Mouse (Mus musculus): ENCODE results near the gene Lrrc1. TPM values are rescaled to one million over a fixed set of nuclear protein-coding genes. Genes with fewer than 3 reads are reported as not detected.

Lrrc1 gene
- polyA plus RNA-seq, 1 experiment from 2014 or later = 11.7 TPM

DNA sequence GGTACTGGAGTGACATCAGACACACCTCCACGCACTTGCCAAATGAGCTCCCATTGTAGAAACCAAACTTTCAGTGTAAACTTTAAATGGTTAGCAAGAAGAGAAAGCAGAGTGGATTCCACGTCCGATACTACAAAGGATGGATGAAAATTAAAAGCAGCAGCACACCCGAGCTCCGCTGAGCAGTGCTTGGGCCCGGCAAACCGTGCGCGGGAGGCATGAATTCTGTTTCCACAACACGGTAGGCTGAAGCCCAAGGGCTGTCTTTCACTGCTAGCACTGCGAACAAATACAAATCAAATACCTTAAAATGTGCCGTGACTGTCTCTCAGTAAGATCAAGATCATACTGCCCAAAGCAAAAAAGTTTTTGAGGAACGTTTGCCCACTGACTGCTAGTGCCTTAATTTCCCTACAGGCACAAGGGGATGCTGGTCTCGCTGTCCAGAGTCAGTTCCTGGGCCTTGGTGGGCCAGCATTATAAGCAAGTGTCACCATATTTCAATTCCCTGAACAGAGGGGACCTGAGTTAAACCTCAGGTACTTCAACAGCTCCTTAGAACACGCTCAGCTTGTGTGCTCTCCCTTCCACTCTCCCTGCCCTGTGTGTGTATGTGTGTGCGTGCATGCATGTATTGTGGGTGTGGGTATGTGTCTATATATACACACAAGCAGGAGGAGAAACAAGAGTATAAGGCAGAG is 18.9 kb downstream of the Lrrc1 start:
- Histone ChIP-seq H3K4me3 (ENCODE audit: low read depth, low read length) (no peak overlapping the region), H3K36me3 (replicated peaks; ENCODE audit: control insufficient read depth, insufficient read depth, low read depth, low read length) (no peaks in the 10 kb centered on the region), H3K4me2 (ENCODE audit: low read depth, low read length) (no peak overlapping the region), H3K9me3 (replicated peaks; ENCODE audit: control insufficient read depth, low read length) (no peaks in the 10 kb centered on the region), H3K9ac (replicated peaks; ENCODE audit: low read length) (no peak overlapping the region), H3K4me1 (ENCODE audit: control insufficient read depth, insufficient read depth, low read length) (no peaks in the 10 kb centered on the region), H3K27ac (replicated peaks; ENCODE audit: low read depth, low read length) (no peak overlapping the region), H3K27me3 (ENCODE audit: control insufficient read depth, insufficient read depth, low read length) (no peaks in the 10 kb centered on the region)
- 76% methylated on average over 16 of the region's 16 CpGs for WGBS
- DNase-seq (ENCODE audit: low spot score) (no peak), ATAC-seq (replicated peaks; ENCODE audit: insufficient number of reproducible peaks, low FRiP score, low TSS enrichment, low read depth) (no peak)

- no peak overlapping the region for H3K9ac ChIP-seq (replicated peaks; ENCODE audit: low read length)
- H3K9me3 ChIP-seq (replicated peaks; ENCODE audit: control insufficient read depth, low read length) = no peaks in the 10 kb centered on the region
- DNase-seq (ENCODE audit: low spot score) (no peak), ATAC-seq (replicated peaks; ENCODE audit: insufficient number of reproducible peaks, low FRiP score, low TSS enrichment, low read depth) (no peak)
- H3K36me3 ChIP-seq (replicated peaks; ENCODE audit: control insufficient read depth, insufficient read depth, low read depth, low read length) = no peaks in the 10 kb centered on the region
- no peak overlapping the region for H3K4me3 ChIP-seq (ENCODE audit: low read depth, low read length)
- no peak overlapping the region for H3K27ac ChIP-seq (replicated peaks; ENCODE audit: low read depth, low read length)
- 93% methylated on average over 4 of the region's 4 CpGs for WGBS
- H3K27me3 ChIP-seq (ENCODE audit: control insufficient read depth, insufficient read depth, low read length) = no peaks in the 10 kb centered on the region
- H3K4me1 ChIP-seq (ENCODE audit: control insufficient read depth, insufficient read depth, low read length) = no peaks in the 10 kb centered on the region; the same call in 1 of the 2 replicates
- no peak overlapping the region for H3K4me2 ChIP-seq (ENCODE audit: low read depth, low read length)
Observed at GRCm38 (mm10) chr9:77523793-77524192, 20.9 kb downstream of the Lrrc1 start.

- H3K4me2 ChIP-seq (ENCODE audit: low read depth, low read length) = no peak overlapping the region
- WGBS = 85% methylated on average over 3 of the region's 3 CpGs
- H3K36me3 ChIP-seq (replicated peaks; ENCODE audit: control insufficient read depth, insufficient read depth, low read depth, low read length) = no peaks in the 10 kb centered on the region
- no peak overlapping the region for H3K27ac ChIP-seq (replicated peaks; ENCODE audit: low read depth, low read length)
- H3K4me3 ChIP-seq (ENCODE audit: low read depth, low read length) = no peak overlapping the region
- no peaks in the 10 kb centered on the region; the same call in 1 of the 2 replicates for H3K4me1 ChIP-seq (ENCODE audit: control insufficient read depth, insufficient read depth, low read length)
- no peaks in the 10 kb centered on the region for H3K9me3 ChIP-seq (replicated peaks; ENCODE audit: control insufficient read depth, low read length)
- no peak overlapping the region for H3K9ac ChIP-seq (replicated peaks; ENCODE audit: low read length)
- ATAC-seq (replicated peaks; ENCODE audit: insufficient number of reproducible peaks, low FRiP score, low TSS enrichment, low read depth) (no peak), DNase-seq (ENCODE audit: low spot score) (no peak)
- H3K27me3 ChIP-seq (ENCODE audit: control insufficient read depth, insufficient read depth, low read length) = no peaks in the 10 kb centered on the region
Observed at GRCm38 (mm10) chr9:77522476-77522875, 22.2 kb downstream of the Lrrc1 start.

DNA sequence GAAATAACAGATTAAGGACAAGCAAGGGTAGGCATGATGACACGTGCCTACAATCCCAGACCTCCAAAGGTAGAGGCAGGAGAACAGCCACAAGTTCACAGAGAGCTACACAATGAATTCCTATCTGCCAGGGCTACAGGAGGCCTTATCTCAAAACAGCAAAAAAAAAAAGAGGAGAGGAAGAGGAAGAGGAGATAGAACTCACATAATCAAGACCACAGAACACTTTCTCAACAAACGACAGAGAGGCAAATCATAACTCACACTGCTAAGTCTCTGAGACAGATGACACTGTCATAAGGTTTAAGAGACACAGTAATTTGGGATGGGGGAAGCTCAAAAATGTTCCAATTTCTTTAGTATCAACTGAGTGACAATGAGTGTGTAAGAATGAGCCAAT is 25.5 kb downstream of the Lrrc1 start:
- DNase-seq (ENCODE audit: low spot score) (no peak), ATAC-seq (replicated peaks; ENCODE audit: insufficient number of reproducible peaks, low FRiP score, low TSS enrichment, low read depth) (no peak)
- Histone ChIP-seq H3K9me3 (replicated peaks; ENCODE audit: control insufficient read depth, low read length) (no peaks in the 10 kb centered on the region), H3K27ac (replicated peaks; ENCODE audit: low read depth, low read length) (no peak overlapping the region), H3K4me3 (ENCODE audit: low read depth, low read length) (no peak overlapping the region), H3K4me2 (ENCODE audit: low read depth, low read length) (no peak overlapping the region), H3K27me3 (ENCODE audit: control insufficient read depth, insufficient read depth, low read length) (no peaks in the 10 kb centered on the region), H3K4me1 (ENCODE audit: control insufficient read depth, insufficient read depth, low read length) (no peaks in the 10 kb centered on the region; the same call in 1 of the 2 replicates), H3K36me3 (replicated peaks; ENCODE audit: control insufficient read depth, insufficient read depth, low read depth, low read length) (no peaks in the 10 kb centered on the region), H3K9ac (replicated peaks; ENCODE audit: low read length) (no peak overlapping the region)
- WGBS = 85% methylated on average over 2 of the region's 2 CpGs

DNA sequence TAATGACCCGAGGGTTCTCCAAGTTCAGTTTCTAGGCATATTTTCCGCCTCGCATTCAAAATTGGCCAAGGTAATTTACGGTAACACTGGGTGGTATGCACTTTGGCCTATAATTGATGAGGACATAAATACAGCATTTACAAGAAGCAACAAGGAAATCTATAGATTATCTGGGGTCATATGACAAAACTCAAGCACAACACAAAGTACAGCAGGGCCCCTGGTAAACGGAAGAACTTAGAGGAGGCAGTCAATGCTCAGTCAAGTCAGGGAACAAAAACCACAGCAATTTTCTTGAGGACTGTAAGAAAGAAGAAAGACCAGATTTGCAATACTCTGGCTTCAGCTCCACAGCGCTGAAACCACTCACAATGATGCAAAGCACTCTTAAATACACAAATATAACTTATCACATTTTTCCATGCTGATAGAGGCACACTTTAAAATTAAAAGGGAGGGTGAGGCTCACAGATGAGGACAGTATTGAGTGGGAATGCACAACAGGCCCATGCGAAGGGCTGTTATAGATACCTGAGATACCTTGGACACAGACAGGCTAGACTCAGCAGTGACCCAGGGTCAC is 27.8 kb downstream of the Lrrc1 start:
- no peak overlapping the region for H3K4me2 ChIP-seq (ENCODE audit: low read depth, low read length)
- ATAC-seq (replicated peaks; ENCODE audit: insufficient number of reproducible peaks, low FRiP score, low TSS enrichment, low read depth) (no peak), DNase-seq (ENCODE audit: low spot score) (no peak)
- no peak overlapping the region for H3K4me3 ChIP-seq (ENCODE audit: low read depth, low read length)
- H3K9ac ChIP-seq (replicated peaks; ENCODE audit: low read length) = no peak overlapping the region
- 78% methylated on average over 7 of the region's 7 CpGs for WGBS
- no peak overlapping the region for H3K27ac ChIP-seq (replicated peaks; ENCODE audit: low read depth, low read length)
- H3K27me3 ChIP-seq (ENCODE audit: control insufficient read depth, insufficient read depth, low read length) = no peaks in the 10 kb centered on the region
- no peaks in the 10 kb centered on the region for H3K9me3 ChIP-seq (replicated peaks; ENCODE audit: control insufficient read depth, low read length)
- no peaks in the 10 kb centered on the region; the same call in 1 of the 2 replicates for H3K4me1 ChIP-seq (ENCODE audit: control insufficient read depth, insufficient read depth, low read length)
- no peaks in the 10 kb centered on the region for H3K36me3 ChIP-seq (replicated peaks; ENCODE audit: control insufficient read depth, insufficient read depth, low read depth, low read length)

GRCm38 (mm10) chr9:77513892-77514291 is 30.8 kb downstream of the Lrrc1 start:
- Histone ChIP-seq H3K4me3 (ENCODE audit: low read depth, low read length) (no peak overlapping the region), H3K9me3 (replicated peaks; ENCODE audit: control insufficient read depth, low read length) (no peaks in the 10 kb centered on the region), H3K27ac (replicated peaks; ENCODE audit: low read depth, low read length) (no peak overlapping the region), H3K4me1 (ENCODE audit: control insufficient read depth, insufficient read depth, low read length) (no peaks in the 10 kb centered on the region; the same call in 1 of the 2 replicates), H3K36me3 (replicated peaks; ENCODE audit: control insufficient read depth, insufficient read depth, low read depth, low read length) (no peaks in the 10 kb centered on the region), H3K4me2 (ENCODE audit: low read depth, low read length) (no peak overlapping the region), H3K9ac (replicated peaks; ENCODE audit: low read length) (no peak overlapping the region), H3K27me3 (ENCODE audit: control insufficient read depth, insufficient read depth, low read length) (no peaks in the 10 kb centered on the region)
- DNase-seq (ENCODE audit: low spot score) (no peak), ATAC-seq (replicated peaks; ENCODE audit: insufficient number of reproducible peaks, low FRiP score, low TSS enrichment, low read depth) (no peak)
- 59% methylated on average over 3 of the region's 3 CpGs for WGBS

DNA sequence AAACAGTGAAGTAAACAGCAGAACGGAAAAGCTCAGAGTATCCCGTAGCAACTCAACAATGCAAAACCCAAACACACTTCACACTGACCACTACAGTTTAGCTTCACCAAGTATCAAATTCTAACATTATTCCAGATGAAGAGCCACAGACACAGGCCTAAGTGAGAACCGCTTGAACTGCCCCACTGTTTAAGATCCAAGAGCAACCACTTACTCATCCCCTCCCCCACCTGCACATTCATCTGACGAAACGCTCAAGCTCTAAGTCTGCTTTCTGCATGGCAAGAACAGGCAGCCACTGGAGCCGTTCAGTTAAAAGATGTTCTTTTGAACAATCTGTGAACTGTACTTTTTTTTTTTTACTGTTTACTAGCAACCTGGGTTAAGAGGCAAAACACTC is 32.5 kb downstream of the Lrrc1 start:
- peak; percentile 43 for DNase-seq (ENCODE audit: low spot score)
- 51% methylated on average over 6 of the region's 6 CpGs for WGBS
- no peaks in the 10 kb centered on the region for H3K27me3 ChIP-seq (ENCODE audit: control insufficient read depth, insufficient read depth, low read length)
- no peak overlapping the region for H3K4me2 ChIP-seq (ENCODE audit: low read depth, low read length)
- H3K4me3 ChIP-seq (ENCODE audit: low read depth, low read length) = no peak overlapping the region
- no peaks in the 10 kb centered on the region for H3K9me3 ChIP-seq (replicated peaks; ENCODE audit: control insufficient read depth, low read length)
- no peak overlapping the region for H3K27ac ChIP-seq (replicated peaks; ENCODE audit: low read depth, low read length)
- ATAC-seq (replicated peaks; ENCODE audit: insufficient number of reproducible peaks, low FRiP score, low TSS enrichment, low read depth) = no peak
- no peaks in the 10 kb centered on the region for H3K36me3 ChIP-seq (replicated peaks; ENCODE audit: control insufficient read depth, insufficient read depth, low read depth, low read length)
- H3K9ac ChIP-seq (replicated peaks; ENCODE audit: low read length) = no peak overlapping the region
- no peaks in the 10 kb centered on the region for H3K4me1 ChIP-seq (ENCODE audit: control insufficient read depth, insufficient read depth, low read length)

DNA sequence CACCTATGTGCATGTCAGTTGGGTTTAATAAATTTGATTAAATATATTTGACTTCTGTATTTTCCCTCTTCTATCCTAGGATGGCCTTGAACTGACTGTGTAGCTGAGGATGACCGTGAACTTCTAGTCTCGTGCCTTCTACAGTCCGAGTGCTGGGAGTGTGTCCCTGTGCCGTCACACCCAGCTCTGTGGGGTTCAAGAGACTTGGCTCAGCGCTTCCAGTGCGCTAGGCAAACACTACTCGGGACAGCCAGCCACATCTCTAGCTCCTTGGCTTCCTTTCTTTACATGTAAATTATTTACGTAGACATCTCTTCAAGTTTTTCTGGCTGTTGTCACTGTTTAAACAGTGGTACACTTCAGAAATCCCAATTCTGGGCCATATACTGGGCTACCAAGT is 34.1 kb downstream of the Lrrc1 start:
- H3K36me3 ChIP-seq (replicated peaks; ENCODE audit: control insufficient read depth, insufficient read depth, low read depth, low read length) = no peaks in the 10 kb centered on the region
- H3K27ac ChIP-seq (replicated peaks; ENCODE audit: low read depth, low read length) = no peak overlapping the region
- no peak overlapping the region for H3K4me2 ChIP-seq (ENCODE audit: low read depth, low read length)
- H3K9me3 ChIP-seq (replicated peaks; ENCODE audit: control insufficient read depth, low read length) = no peaks in the 10 kb centered on the region
- DNase-seq (ENCODE audit: low spot score) (no peak), ATAC-seq (replicated peaks; ENCODE audit: insufficient number of reproducible peaks, low FRiP score, low TSS enrichment, low read depth) (no peak)
- 87% methylated on average over 8 of the region's 8 CpGs for WGBS
- no peak overlapping the region for H3K4me3 ChIP-seq (ENCODE audit: low read depth, low read length)
- no peaks in the 10 kb centered on the region for H3K4me1 ChIP-seq (ENCODE audit: control insufficient read depth, insufficient read depth, low read length)
- no peak overlapping the region for H3K9ac ChIP-seq (replicated peaks; ENCODE audit: low read length)
- no peaks in the 10 kb centered on the region for H3K27me3 ChIP-seq (ENCODE audit: control insufficient read depth, insufficient read depth, low read length)
